Mouse (Mus musculus): ENCODE measurements around the gene Kcns1. TPM values are rescaled to one million over a fixed set of nuclear protein-coding genes. Genes with fewer than 3 reads are reported as not detected.
"Not testable (repeated sequence)": the region's sequence is repeated elsewhere in the genome, so short reads cannot be mapped to it uniquely, and the experiment has no call there.

Gene Kcns1
- not detected for polyA plus RNA-seq (2012; fragmentation: generic; extraction: Trizol)

- Histone ChIP-seq H3K36me3 (ENCODE audit: control insufficient read depth, insufficient read depth) (no peaks in the 10 kb centered on the region), H3K4me2 (ENCODE audit: low read depth) (no peak within 1 kb of the TSS), H3K79me2 (ENCODE audit: control insufficient read depth, insufficient read depth) (no peaks in the 10 kb centered on the region), H3K4me3 (no peak within 1 kb of the TSS), H3K27me3 (ENCODE audit: control insufficient read depth, insufficient read depth, insufficient read length) (peaks cover 65% of the 10 kb centered on the region), H3ac (ENCODE audit: control insufficient read depth, insufficient read length) (no peak within 1 kb of the TSS)
- TF ChIP-seq REST (IDR thresholded peaks at IDR 0.05; ENCODE audit: insufficient read depth, insufficient read length): no peak
- no peak for TF ChIP-seq USF1 (IDR thresholded peaks at IDR 0.05; ENCODE audit: low read depth)
- no peak for TF ChIP-seq TCF12 (IDR thresholded peaks at IDR 0.05; ENCODE audit: insufficient read depth, poor library complexity, severe bottlenecking)
- TF ChIP-seq MAX (IDR thresholded peaks at IDR 0.05; ENCODE audit: low read depth): no peak
- TF ChIP-seq MYOD1 (IDR thresholded peaks at IDR 0.05; ENCODE audit: control insufficient read depth in 1 of 3, insufficient read length in 2 of 3, low read depth in 2 of 3): no peak
- no peak for TF ChIP-seq MYOG (IDR thresholded peaks at IDR 0.05; ENCODE audit: control insufficient read depth in 1 of 3, insufficient read depth in 1 of 3, insufficient read length in 2 of 3, low read depth in 2 of 3)
- TF ChIP-seq CEBPB (IDR thresholded peaks at IDR 0.05; ENCODE audit: insufficient read depth, poor library complexity, severe bottlenecking): no peak
- TF ChIP-seq TCF3 (IDR thresholded peaks at IDR 0.05; ENCODE audit: insufficient read length, low read depth): no peak
- no peak for TF ChIP-seq POLR2AphosphoS2 (IDR thresholded peaks at IDR 0.05; ENCODE audit: insufficient read length, low read depth)
- no peak for TF ChIP-seq POLR2A (IDR thresholded peaks at IDR 0.05; ENCODE audit: insufficient read length, low read depth)
- TF ChIP-seq SRF (IDR thresholded peaks at IDR 0.05; ENCODE audit: control insufficient read depth, insufficient read length, low read depth): no peak
- TF ChIP-seq E2F4 (IDR thresholded peaks at IDR 0.05; ENCODE audit: insufficient read depth): no peak
These were observed at the start of gene Kcns1 for GRCm38 (mm10) chr2:164170902-164171301. TSS of gene Kcns1 (minus strand) at chr2:164171113.

DNA sequence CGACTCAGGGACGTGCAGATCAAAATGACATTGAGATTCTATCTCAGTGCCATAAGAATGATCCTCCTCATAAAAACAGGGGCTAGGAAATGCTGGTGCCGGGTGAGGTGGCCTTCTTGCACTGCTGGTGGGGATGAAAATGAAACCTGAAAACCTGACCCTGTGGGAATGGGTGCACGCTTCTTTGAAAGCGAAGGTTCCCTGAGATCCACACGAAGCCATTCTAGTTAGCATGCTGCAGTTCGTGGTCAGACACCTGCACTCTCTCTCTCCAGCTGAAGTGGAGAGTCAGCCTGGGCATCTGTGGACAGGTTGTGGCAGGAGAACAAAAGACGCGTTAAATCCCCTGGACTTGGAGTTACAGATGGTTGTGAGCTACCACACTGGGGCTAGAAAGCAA is 48.4 kb upstream of the Kcns1 start:
- TF ChIP-seq USF1 (IDR thresholded peaks at IDR 0.05; ENCODE audit: low read depth): no peak
- no peak for TF ChIP-seq MAX (IDR thresholded peaks at IDR 0.05; ENCODE audit: low read depth)
- no peak for TF ChIP-seq MYOG (IDR thresholded peaks at IDR 0.05; ENCODE audit: control insufficient read depth in 1 of 3, insufficient read depth in 1 of 3, insufficient read length in 2 of 3, low read depth in 2 of 3)
- TF ChIP-seq POLR2AphosphoS2 (IDR thresholded peaks at IDR 0.05; ENCODE audit: insufficient read length, low read depth): no peak
- TF ChIP-seq CEBPB (IDR thresholded peaks at IDR 0.05; ENCODE audit: insufficient read depth, poor library complexity, severe bottlenecking): no peak
- TF ChIP-seq SRF (IDR thresholded peaks at IDR 0.05; ENCODE audit: control insufficient read depth, insufficient read length, low read depth): no peak
- TF ChIP-seq POLR2A (IDR thresholded peaks at IDR 0.05; ENCODE audit: insufficient read length, low read depth): no peak
- TF ChIP-seq TCF12 (IDR thresholded peaks at IDR 0.05; ENCODE audit: insufficient read depth, poor library complexity, severe bottlenecking): no peak
- no peak for TF ChIP-seq REST (IDR thresholded peaks at IDR 0.05; ENCODE audit: insufficient read depth, insufficient read length)
- TF ChIP-seq MYOD1 (IDR thresholded peaks at IDR 0.05; ENCODE audit: control insufficient read depth in 1 of 3, insufficient read length in 2 of 3, low read depth in 2 of 3): no peak
- TF ChIP-seq TCF3 (IDR thresholded peaks at IDR 0.05; ENCODE audit: insufficient read length, low read depth): no peak
- no peak for TF ChIP-seq E2F4 (IDR thresholded peaks at IDR 0.05; ENCODE audit: insufficient read depth)
- no peak overlapping the region for H3ac ChIP-seq (ENCODE audit: control insufficient read depth, insufficient read length)
- H3K36me3 ChIP-seq (ENCODE audit: control insufficient read depth, insufficient read depth): no peaks in the 10 kb centered on the region
- H3K4me3 ChIP-seq: no peak overlapping the region
- no peak overlapping the region for H3K4me2 ChIP-seq (ENCODE audit: low read depth)
- H3K27me3 ChIP-seq (ENCODE audit: control insufficient read depth, insufficient read depth, insufficient read length): peaks cover 47% of the 10 kb centered on the region
- no peaks in the 10 kb centered on the region for H3K79me2 ChIP-seq (ENCODE audit: control insufficient read depth, insufficient read depth)

GRCm38 (mm10) chr2:164212711-164213110 is 41.8 kb upstream of the Kcns1 start:
- no peak overlapping the region for H3K4me3 ChIP-seq
- H3K79me2 ChIP-seq (ENCODE audit: control insufficient read depth, insufficient read depth): no peaks in the 10 kb centered on the region
- H3K4me2 ChIP-seq (ENCODE audit: low read depth): no peak overlapping the region
- peaks cover 37% of the 10 kb centered on the region for H3K27me3 ChIP-seq (ENCODE audit: control insufficient read depth, insufficient read depth, insufficient read length)
- no peak overlapping the region for H3ac ChIP-seq (ENCODE audit: control insufficient read depth, insufficient read length)
- TF ChIP-seq MYOG (IDR thresholded peaks at IDR 0.05; ENCODE audit: control insufficient read depth in 1 of 3, insufficient read depth in 1 of 3, insufficient read length in 2 of 3, low read depth in 2 of 3) (no peak), TCF12 (IDR thresholded peaks at IDR 0.05; ENCODE audit: insufficient read depth, poor library complexity, severe bottlenecking) (no peak)
- H3K36me3 ChIP-seq (ENCODE audit: control insufficient read depth, insufficient read depth): no peaks in the 10 kb centered on the region

DNA sequence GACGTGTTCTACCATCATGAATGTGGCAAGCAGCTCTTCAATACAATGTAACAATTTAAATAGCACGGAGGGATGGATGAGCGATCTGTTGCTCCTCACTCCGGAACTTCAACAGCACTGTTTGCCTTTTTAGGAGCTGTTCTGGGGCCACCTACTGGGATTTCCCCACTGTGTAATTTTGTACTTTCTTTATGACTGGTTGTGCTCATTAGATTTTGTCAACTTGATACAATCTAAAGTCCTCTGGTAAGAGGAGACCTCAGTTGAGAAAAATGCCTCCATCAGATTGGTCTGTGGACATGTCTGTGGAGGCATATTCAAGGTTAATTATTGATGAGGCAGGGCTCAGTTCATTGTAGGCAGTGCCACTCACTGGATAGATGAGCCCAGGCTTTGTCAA is 40.0 kb upstream of the Kcns1 start:
- H3K79me2 ChIP-seq (ENCODE audit: control insufficient read depth, insufficient read depth): no peaks in the 10 kb centered on the region
- H3ac ChIP-seq (ENCODE audit: control insufficient read depth, insufficient read length): no peak overlapping the region
- H3K27me3 ChIP-seq (ENCODE audit: control insufficient read depth, insufficient read depth, insufficient read length): peaks cover 39% of the 10 kb centered on the region
- no peak overlapping the region for H3K4me3 ChIP-seq
- H3K36me3 ChIP-seq (ENCODE audit: control insufficient read depth, insufficient read depth): no peaks in the 10 kb centered on the region
- TF ChIP-seq SRF (IDR thresholded peaks at IDR 0.05; ENCODE audit: control insufficient read depth, insufficient read length, low read depth): no peak
- TF ChIP-seq POLR2AphosphoS2 (IDR thresholded peaks at IDR 0.05; ENCODE audit: insufficient read length, low read depth): no peak
- TF ChIP-seq USF1 (IDR thresholded peaks at IDR 0.05; ENCODE audit: low read depth): no peak
- TF ChIP-seq E2F4 (IDR thresholded peaks at IDR 0.05; ENCODE audit: insufficient read depth): no peak
- TF ChIP-seq MYOG (IDR thresholded peaks at IDR 0.05; ENCODE audit: control insufficient read depth in 1 of 3, insufficient read depth in 1 of 3, insufficient read length in 2 of 3, low read depth in 2 of 3): no peak
- TF ChIP-seq POLR2A (IDR thresholded peaks at IDR 0.05; ENCODE audit: insufficient read length, low read depth): no peak
- TF ChIP-seq TCF12 (IDR thresholded peaks at IDR 0.05; ENCODE audit: insufficient read depth, poor library complexity, severe bottlenecking): no peak
- no peak for TF ChIP-seq CEBPB (IDR thresholded peaks at IDR 0.05; ENCODE audit: insufficient read depth, poor library complexity, severe bottlenecking)
- TF ChIP-seq MYOD1 (IDR thresholded peaks at IDR 0.05; ENCODE audit: control insufficient read depth in 1 of 3, insufficient read length in 2 of 3, low read depth in 2 of 3): no peak
- TF ChIP-seq MAX (IDR thresholded peaks at IDR 0.05; ENCODE audit: low read depth): no peak
- TF ChIP-seq TCF3 (IDR thresholded peaks at IDR 0.05; ENCODE audit: insufficient read length, low read depth): no peak
- TF ChIP-seq REST (IDR thresholded peaks at IDR 0.05; ENCODE audit: insufficient read depth, insufficient read length): no peak
- H3K4me2 ChIP-seq (ENCODE audit: low read depth): no peak overlapping the region

DNA sequence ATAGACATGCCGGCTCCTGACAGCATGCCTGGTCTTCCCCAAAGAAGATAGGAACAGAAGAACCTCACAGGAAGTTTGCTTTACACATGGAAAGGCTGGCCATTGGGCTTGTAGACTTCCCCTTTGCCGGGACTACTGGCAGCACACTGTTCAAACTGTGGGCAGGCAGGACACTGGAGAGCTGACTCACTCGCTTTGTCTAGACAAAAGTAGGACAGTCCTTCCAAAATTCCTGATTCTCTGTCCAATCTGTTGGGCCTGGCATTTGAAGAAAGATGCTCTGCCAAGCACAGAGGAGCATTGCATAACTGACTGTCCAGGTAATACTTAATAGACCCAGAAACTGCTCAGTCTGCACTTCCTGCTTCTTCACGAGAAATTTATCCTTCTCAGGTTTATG is 35.8 kb upstream of the Kcns1 start:
- H3K79me2 ChIP-seq (ENCODE audit: control insufficient read depth, insufficient read depth): no peaks in the 10 kb centered on the region
- no peaks in the 10 kb centered on the region for H3K36me3 ChIP-seq (ENCODE audit: control insufficient read depth, insufficient read depth)
- H3K27me3 ChIP-seq (ENCODE audit: control insufficient read depth, insufficient read depth, insufficient read length): peaks cover 21% of the 10 kb centered on the region
- no peak overlapping the region for H3K4me3 ChIP-seq
- no peak for TF ChIP-seq TCF3 (IDR thresholded peaks at IDR 0.05; ENCODE audit: insufficient read length, low read depth)
- TF ChIP-seq E2F4 (IDR thresholded peaks at IDR 0.05; ENCODE audit: insufficient read depth): no peak
- TF ChIP-seq POLR2A (IDR thresholded peaks at IDR 0.05; ENCODE audit: insufficient read length, low read depth): no peak
- no peak for TF ChIP-seq SRF (IDR thresholded peaks at IDR 0.05; ENCODE audit: control insufficient read depth, insufficient read length, low read depth)
- no peak for TF ChIP-seq MAX (IDR thresholded peaks at IDR 0.05; ENCODE audit: low read depth)
- no peak for TF ChIP-seq MYOD1 (IDR thresholded peaks at IDR 0.05; ENCODE audit: control insufficient read depth in 1 of 3, insufficient read length in 2 of 3, low read depth in 2 of 3)
- TF ChIP-seq CEBPB (IDR thresholded peaks at IDR 0.05; ENCODE audit: insufficient read depth, poor library complexity, severe bottlenecking): no peak
- TF ChIP-seq MYOG (IDR thresholded peaks at IDR 0.05; ENCODE audit: control insufficient read depth in 1 of 3, insufficient read depth in 1 of 3, insufficient read length in 2 of 3, low read depth in 2 of 3): no peak
- TF ChIP-seq USF1 (IDR thresholded peaks at IDR 0.05; ENCODE audit: low read depth): no peak
- TF ChIP-seq POLR2AphosphoS2 (IDR thresholded peaks at IDR 0.05; ENCODE audit: insufficient read length, low read depth): no peak
- no peak for TF ChIP-seq REST (IDR thresholded peaks at IDR 0.05; ENCODE audit: insufficient read depth, insufficient read length)
- no peak for TF ChIP-seq TCF12 (IDR thresholded peaks at IDR 0.05; ENCODE audit: insufficient read depth, poor library complexity, severe bottlenecking)
- H3K4me2 ChIP-seq (ENCODE audit: low read depth): no peak overlapping the region
- no peak overlapping the region for H3ac ChIP-seq (ENCODE audit: control insufficient read depth, insufficient read length)

GRCm38 (mm10) chr2:164206011-164206410 is 35.1 kb upstream of the Kcns1 start:
- H3K79me2 ChIP-seq (ENCODE audit: control insufficient read depth, insufficient read depth); H3K36me3 ChIP-seq (ENCODE audit: control insufficient read depth, insufficient read depth); H3ac ChIP-seq (ENCODE audit: control insufficient read depth, insufficient read length); H3K4me2 ChIP-seq (ENCODE audit: low read depth); H3K4me3 ChIP-seq: not testable (repeated sequence)
- H3K27me3 ChIP-seq (ENCODE audit: control insufficient read depth, insufficient read depth, insufficient read length): peaks cover 21% of the 10 kb centered on the region
